Comparison of ENCODE assay signal across 9 mouse cellular contexts in genomic region chr5:66075032-66075488, GRCm38 (mm10).
DNase-seq lines count a peak whose midpoint lies in the region; ATAC-seq and TF ChIP-seq lines count a peak whose summit lies in the region.
"Had no signal": no experiment of that assay in that cellular context is flagged by ENCODE, and none has a peak within 500 bp of the region (broad histone marks: within the 10 kb centered on the region; RNA-seq: fewer than 3 reads in every experiment).

No protein-coding gene starts in this region.

- peaks cover 56% of the 10 kb centered on the region for H3K4me1 ChIP-seq in liver, postnatal 0 days (ENCODE audit: insufficient read depth)

- H3K4me3 ChIP-seq in liver, postnatal 0 days (ENCODE audit: low read depth, low read length): no peak overlapping the region
- H3K4me3 ChIP-seq: embryonic facial prominence, embryonic 13.5 days had no signal

- no peaks in the 10 kb centered on the region for H3K9me3 ChIP-seq in liver, postnatal 0 days (ENCODE audit: low read length)
- H3K9me3 ChIP-seq: embryonic facial prominence, embryonic 13.5 days had no signal

- H3K36me3 ChIP-seq in liver, postnatal 0 days (replicated peaks; ENCODE audit: insufficient read depth, low read length): no peaks in the 10 kb centered on the region
- H3K36me3 ChIP-seq: embryonic facial prominence, embryonic 13.5 days had no signal

- no peak for TF ChIP-seq CTCF in liver, postnatal 0 days (IDR thresholded peaks at IDR 0.05; ENCODE audit: low read depth)

- peak; percentile 37 for DNase-seq in adrenal gland, postnatal 14 days
- DNase-seq in adrenal gland, postnatal 10 days: no peak
- DNase-seq in liver, postnatal 0 days: peak; percentile 59
- DNase-seq in spleen, postnatal 36 days (ENCODE audit: low spot score in 2 of 2): peak; percentile 79 to 83
- DNase-seq in c-Kit-positive CD71-positive TER-119-positive erythroid progenitor cells, embryonic 14.5 days (ENCODE audit: low spot score): no peak
- no peak for DNase-seq in left cerebral cortex, postnatal 4 days
- no peak for DNase-seq in gastrocnemius, postnatal 4 days (ENCODE audit: low spot score in 2 of 2)

- H3K27me3 ChIP-seq in liver, postnatal 0 days (ENCODE audit: insufficient read depth, low read length): no peaks in the 10 kb centered on the region
- H3K27me3 ChIP-seq: embryonic facial prominence, embryonic 13.5 days had no signal

- 0 out of 2 replicates have a peak overlapping the region, but pooled peaks have one; percentile 35 for H3K9ac ChIP-seq in liver, postnatal 0 days (replicated peaks)
- H3K9ac ChIP-seq: embryonic facial prominence, embryonic 13.5 days had no signal

- intact Hi-C loops in left cerebral cortex, postnatal 4 days (cut with DNase I): no loop called here

- peak overlapping the region; percentile 38; the same call in 1 of the 2 replicates for H3K4me2 ChIP-seq in liver, postnatal 0 days (ENCODE audit: low read depth, low read length)
- H3K4me2 ChIP-seq: embryonic facial prominence, embryonic 13.5 days had no signal

- peak overlapping the region; percentile 92 for H3K27ac ChIP-seq in liver, postnatal 0 days (ENCODE audit: low read depth)
- H3K27ac ChIP-seq: embryonic facial prominence, embryonic 13.5 days had no signal

- peak; percentile 69 for TF ChIP-seq EP300 in liver, postnatal 0 days (IDR thresholded peaks at IDR 0.05; ENCODE audit: low read depth)

- peak; percentile 82 to 89 for ATAC-seq in hematopoietic stem cell, adult 5-6 weeks (replicated peaks in 1 of 2; ENCODE audit: insufficient read depth in 1 of 2, low FRiP score in 2 of 2, low TSS enrichment in 1 of 2, low read depth in 1 of 2, poor library complexity in 2 of 2, severe bottlenecking in 2 of 2)
- ATAC-seq in liver, postnatal 0 days: peak; percentile 36

- 21% methylated on average over 9 of the region's 9 CpGs for WGBS in liver, postnatal 0 days (ENCODE audit: insufficient replicate concordance)

Comparison
In these comparisons a context has a peak if more than half of its experiments do, and no peak if none do; other contexts are left out.
1. DNase-seq: peak in adrenal gland, postnatal 14 days (single experiment), liver, postnatal 0 days (single experiment) and spleen, postnatal 36 days (2 of 2); none in adrenal gland, postnatal 10 days (single experiment), c-Kit-positive CD71-positive TER-119-positive erythroid progenitor cells, embryonic 14.5 days (single experiment), left cerebral cortex, postnatal 4 days (single experiment) and gastrocnemius, postnatal 4 days (0 of 2).